Mouse (Mus musculus): ENCODE results near the gene Tnfrsf11a. TPM values are rescaled to one million over a fixed set of nuclear protein-coding genes. Genes with fewer than 3 reads are reported as not detected.

Tnfrsf11a gene
- 0.27 and 0.34 TPM in 2 replicates for polyA plus RNA-seq (2016; fragmentation: Nextera tagmentation; extraction: Ambion mirVana)

DNA sequence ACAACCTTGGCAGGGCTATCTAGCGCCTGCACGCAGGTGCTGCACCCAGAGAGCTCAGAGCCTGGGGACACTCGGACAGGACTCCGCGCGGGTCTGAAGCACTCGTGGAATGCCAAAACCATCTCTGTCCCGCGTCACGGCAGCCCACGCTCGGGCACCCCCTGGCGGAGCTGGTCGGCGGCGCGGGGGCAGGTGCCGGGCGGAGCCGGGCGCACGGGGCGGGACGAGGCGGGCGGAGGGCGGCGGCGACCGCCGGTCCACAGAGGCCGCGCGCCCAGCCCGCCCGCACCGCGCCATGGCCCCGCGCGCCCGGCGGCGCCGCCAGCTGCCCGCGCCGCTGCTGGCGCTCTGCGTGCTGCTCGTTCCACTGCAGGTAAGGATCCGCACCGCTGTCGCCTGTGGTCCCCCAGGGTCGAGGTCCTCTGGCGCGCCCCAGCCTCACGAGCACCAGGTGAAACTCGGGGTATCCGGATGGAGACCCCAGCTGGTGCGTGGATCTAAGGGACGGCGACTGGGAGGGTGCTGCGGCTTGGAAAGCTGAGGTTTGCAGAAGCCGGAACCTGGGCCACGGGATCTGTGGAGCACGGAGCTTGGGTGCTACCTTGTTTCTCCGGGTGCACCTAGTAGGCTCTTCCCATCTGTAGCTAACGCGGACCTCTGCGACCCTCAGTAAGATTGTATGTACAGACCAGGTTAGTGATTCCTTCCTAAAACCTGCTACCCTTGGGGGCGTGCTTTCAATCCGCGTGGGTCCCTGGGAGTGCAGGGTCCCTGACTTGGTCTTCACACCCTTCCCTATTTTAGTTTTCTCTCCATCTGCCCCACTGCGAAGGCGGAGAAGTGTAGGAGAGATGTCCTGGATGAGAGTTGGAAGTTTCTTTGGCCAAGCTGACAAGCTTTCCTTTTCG is at the start of gene Tnfrsf11a:
TSS of gene Tnfrsf11a (plus strand) at position 262 of the 908 bp plus-strand sequence.
- Histone ChIP-seq H3K9me3 (no peaks in the 10 kb centered on the region), H3K36me3 (no peaks in the 10 kb centered on the region), H3K4me1 (replicated peaks) (peaks cover 10% of the 10 kb centered on the region; the same call in 1 of the 2 replicates), H3K27me3 (ENCODE audit: insufficient read depth, poor library complexity, severe bottlenecking) (peaks cover 46% of the 10 kb centered on the region), H3K4me3 (peak within 1 kb of the TSS; percentile 67), H3K27ac (peak within 1 kb of the TSS; percentile 68)
- 3% methylated on average over 76 of the region's 77 CpGs for WGBS
- DNase-seq (ENCODE audit: low spot score) = peak; percentile 42

- H3K27ac ChIP-seq = no peak overlapping the region
- no peaks in the 10 kb centered on the region for H3K4me1 ChIP-seq (replicated peaks)
- DNase-seq (ENCODE audit: low spot score) = no peak
- H3K9me3 ChIP-seq = no peaks in the 10 kb centered on the region
- H3K27me3 ChIP-seq (ENCODE audit: insufficient read depth, poor library complexity, severe bottlenecking) = no peaks in the 10 kb centered on the region
- WGBS = 73% methylated on average over 3 of the region's 3 CpGs
- H3K4me3 ChIP-seq = no peak overlapping the region
- peaks cover 37% of the 10 kb centered on the region for H3K36me3 ChIP-seq
Measured at GRCm38 (mm10) chr1:105735318-105735717, 45.2 kb upstream of the Tnfrsf11a start.

DNA sequence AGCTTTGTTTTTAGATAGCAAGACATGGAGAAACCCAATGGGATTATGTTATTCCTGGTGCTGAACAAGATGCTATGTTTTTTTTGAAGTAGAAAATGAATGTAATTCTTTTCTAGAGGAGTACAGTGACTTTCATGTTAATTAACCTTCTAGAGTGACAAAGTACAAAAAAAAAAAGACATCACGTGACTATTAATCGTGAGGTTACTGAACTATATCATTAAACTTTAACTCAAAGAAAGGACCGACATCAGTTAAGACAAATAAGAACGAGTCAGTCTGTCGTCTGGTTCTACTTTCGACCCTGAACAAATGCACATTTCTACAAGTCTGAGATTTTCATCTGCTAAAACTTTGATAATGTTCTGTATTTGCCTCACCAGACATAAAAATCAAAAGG is 42.2 kb upstream of the Tnfrsf11a start:
- no peaks in the 10 kb centered on the region for H3K9me3 ChIP-seq
- no peak for DNase-seq (ENCODE audit: low spot score)
- 97% methylated on average over 6 of the region's 6 CpGs for WGBS
- no peaks in the 10 kb centered on the region for H3K27me3 ChIP-seq (ENCODE audit: insufficient read depth, poor library complexity, severe bottlenecking)
- H3K36me3 ChIP-seq = peaks cover 56% of the 10 kb centered on the region
- no peaks in the 10 kb centered on the region for H3K4me1 ChIP-seq (replicated peaks)
- no peak overlapping the region for H3K27ac ChIP-seq
- no peak overlapping the region for H3K4me3 ChIP-seq

DNA sequence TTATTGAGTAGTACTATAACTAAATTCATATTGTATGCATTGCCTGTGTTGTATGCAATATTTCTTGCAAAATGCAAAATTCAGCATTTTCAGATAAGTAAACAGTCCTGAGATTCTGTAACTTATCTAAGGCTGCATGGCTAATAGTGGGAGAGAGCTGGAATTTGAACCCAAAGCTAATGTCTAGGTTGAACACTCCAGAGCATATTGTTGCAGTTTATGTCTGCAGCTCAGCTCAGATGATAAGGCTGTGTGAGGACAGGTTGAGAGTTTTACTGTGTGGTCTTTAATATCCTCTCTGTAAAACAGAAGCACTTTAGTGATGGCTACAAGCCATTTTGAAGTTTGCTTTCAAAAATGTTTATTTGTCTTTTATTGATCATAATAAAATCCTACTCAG is 41.0 kb upstream of the Tnfrsf11a start:
- Histone ChIP-seq H3K9me3 (no peaks in the 10 kb centered on the region), H3K4me3 (no peak overlapping the region), H3K27ac (no peak overlapping the region), H3K36me3 (peaks cover 64% of the 10 kb centered on the region), H3K27me3 (ENCODE audit: insufficient read depth, poor library complexity, severe bottlenecking) (no peaks in the 10 kb centered on the region), H3K4me1 (replicated peaks) (no peaks in the 10 kb centered on the region)
- DNase-seq (ENCODE audit: low spot score) = no peak

DNA sequence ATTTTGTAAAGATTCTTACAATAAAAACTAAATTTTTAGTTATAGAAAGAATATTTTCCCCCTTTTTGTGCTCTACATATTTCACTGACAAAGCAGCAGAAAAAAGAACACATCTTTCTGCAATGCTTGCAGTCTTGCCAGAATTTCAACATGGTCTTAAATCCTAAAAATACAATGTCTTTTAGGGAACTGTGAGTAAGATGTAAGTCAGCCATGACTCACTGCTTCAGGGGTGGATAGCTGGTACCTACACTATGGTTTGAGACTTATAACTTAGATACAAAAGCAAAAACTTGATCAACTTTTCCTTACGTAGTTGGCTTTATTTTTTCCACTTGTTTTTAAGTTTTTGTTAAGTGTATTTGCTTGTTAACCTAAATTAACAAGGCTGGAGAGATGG is 38.0 kb upstream of the Tnfrsf11a start:
- Histone ChIP-seq H3K27ac (no peak overlapping the region), H3K4me1 (replicated peaks) (no peaks in the 10 kb centered on the region), H3K9me3 (no peaks in the 10 kb centered on the region), H3K4me3 (no peak overlapping the region), H3K27me3 (ENCODE audit: insufficient read depth, poor library complexity, severe bottlenecking) (no peaks in the 10 kb centered on the region), H3K36me3 (peaks cover 71% of the 10 kb centered on the region)
- no peak for DNase-seq (ENCODE audit: low spot score)
- 92% methylated on average over 1 of the region's 1 CpGs for WGBS

DNA sequence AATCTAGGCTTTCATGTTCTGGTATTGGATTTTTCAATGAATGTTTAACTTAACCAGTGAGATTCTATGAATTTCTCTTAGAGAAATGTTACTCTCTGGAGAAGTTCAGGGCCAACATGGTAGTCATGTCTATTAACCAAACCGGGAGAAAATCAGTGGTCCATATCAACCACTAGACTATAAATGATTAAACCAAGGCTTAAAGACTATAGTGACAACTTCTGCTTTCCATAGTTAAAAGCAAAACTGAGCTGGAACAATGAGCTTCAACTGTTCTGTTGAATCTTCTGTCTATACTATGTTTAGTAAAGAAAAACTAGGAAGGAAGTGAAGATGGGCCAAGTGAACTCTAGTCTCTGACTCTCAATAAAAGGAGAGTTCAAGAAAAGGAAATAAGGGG is 34.1 kb upstream of the Tnfrsf11a start:
- Histone ChIP-seq H3K27me3 (ENCODE audit: insufficient read depth, poor library complexity, severe bottlenecking) (no peaks in the 10 kb centered on the region), H3K27ac (no peak overlapping the region), H3K9me3 (no peaks in the 10 kb centered on the region), H3K4me1 (replicated peaks) (no peaks in the 10 kb centered on the region), H3K4me3 (no peak overlapping the region), H3K36me3 (peaks cover 81% of the 10 kb centered on the region)
- 94% methylated on average over 1 of the region's 1 CpGs for WGBS
- DNase-seq (ENCODE audit: low spot score) = no peak

DNA sequence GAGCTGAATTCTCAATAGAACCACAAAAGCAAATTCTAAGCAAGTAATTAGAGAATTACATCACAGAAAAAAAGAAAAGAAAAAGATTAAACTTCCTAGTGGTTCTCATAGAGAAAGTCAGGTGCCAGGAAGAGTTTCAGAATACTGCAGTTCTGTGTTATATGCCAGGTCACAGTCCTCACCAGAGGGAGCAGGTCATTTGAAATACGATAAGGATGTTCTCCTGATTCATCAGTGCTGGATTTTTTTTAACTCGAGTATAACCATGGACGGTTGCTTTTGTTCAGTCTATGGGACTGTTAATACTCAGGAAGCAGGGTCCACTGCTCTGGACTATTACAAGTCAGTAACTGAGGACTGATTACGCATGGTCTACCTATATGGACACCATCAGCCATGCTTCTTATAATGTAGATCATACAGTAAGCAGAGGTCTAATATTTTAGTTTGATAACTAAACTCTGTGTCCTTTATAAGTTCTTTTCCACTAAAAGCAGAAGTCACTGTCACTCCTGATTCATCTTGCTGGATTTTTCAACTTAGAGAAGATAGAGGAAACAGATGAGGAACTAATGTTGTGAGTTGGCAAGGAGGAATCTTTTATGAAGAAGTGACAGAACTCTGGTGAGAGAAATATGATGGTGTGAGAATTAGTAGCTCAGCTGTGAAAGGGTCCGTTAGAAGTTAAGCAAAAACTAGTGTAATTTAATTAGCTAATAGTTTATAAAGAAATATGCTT is 33.5 kb upstream of the Tnfrsf11a start:
- peaks cover 76% of the 10 kb centered on the region for H3K36me3 ChIP-seq
- no peak for DNase-seq (ENCODE audit: low spot score)

GRCm38 (mm10) chr1:105748091-105748799 is 32.3 kb upstream of the Tnfrsf11a start:
- H3K9me3 ChIP-seq = no peaks in the 10 kb centered on the region
- DNase-seq (ENCODE audit: low spot score) = no peak
- 93% methylated on average over 4 of the region's 4 CpGs for WGBS
- peaks cover 71% of the 10 kb centered on the region for H3K36me3 ChIP-seq
- H3K27me3 ChIP-seq (ENCODE audit: insufficient read depth, poor library complexity, severe bottlenecking) = no peaks in the 10 kb centered on the region
- no peak overlapping the region for H3K27ac ChIP-seq
- H3K4me3 ChIP-seq = no peak overlapping the region
- H3K4me1 ChIP-seq (replicated peaks) = no peaks in the 10 kb centered on the region

More for the DNA sequence above, 33.5 kb upstream of the Tnfrsf11a start:
- Histone ChIP-seq H3K27me3 (ENCODE audit: insufficient read depth, poor library complexity, severe bottlenecking) (no peaks in the 10 kb centered on the region), H3K9me3 (no peaks in the 10 kb centered on the region), H3K4me3 (no peak overlapping the region), H3K27ac (no peak overlapping the region), H3K4me1 (replicated peaks) (no peaks in the 10 kb centered on the region)
- 92% methylated on average over 5 of the region's 5 CpGs for WGBS

DNA sequence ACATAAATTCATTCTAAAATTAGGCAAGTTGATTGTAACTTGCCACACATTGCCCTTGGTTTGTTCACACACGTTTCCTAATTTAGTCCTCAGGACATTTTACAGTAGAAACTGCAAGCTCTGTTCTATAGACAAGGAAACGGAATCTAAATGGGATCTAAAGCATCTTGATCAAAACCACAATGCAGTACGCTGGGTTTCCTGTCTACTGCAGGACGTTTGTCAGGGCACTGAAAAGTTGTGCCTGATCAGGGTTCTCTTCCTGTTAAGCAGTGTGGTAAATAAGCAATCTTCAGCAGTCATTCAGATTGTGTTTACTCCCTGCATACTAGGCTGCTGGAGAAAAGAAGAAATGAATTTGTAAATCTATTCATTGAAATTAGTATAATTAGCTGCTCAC is 28.3 kb upstream of the Tnfrsf11a start:
- Histone ChIP-seq H3K36me3 (peaks cover 46% of the 10 kb centered on the region), H3K4me3 (no peak overlapping the region), H3K4me1 (replicated peaks) (no peaks in the 10 kb centered on the region), H3K27ac (no peak overlapping the region), H3K27me3 (ENCODE audit: insufficient read depth, poor library complexity, severe bottlenecking) (no peaks in the 10 kb centered on the region), H3K9me3 (no peaks in the 10 kb centered on the region)
- WGBS = 87% methylated on average over 4 of the region's 4 CpGs
- DNase-seq (ENCODE audit: low spot score) = no peak

DNA sequence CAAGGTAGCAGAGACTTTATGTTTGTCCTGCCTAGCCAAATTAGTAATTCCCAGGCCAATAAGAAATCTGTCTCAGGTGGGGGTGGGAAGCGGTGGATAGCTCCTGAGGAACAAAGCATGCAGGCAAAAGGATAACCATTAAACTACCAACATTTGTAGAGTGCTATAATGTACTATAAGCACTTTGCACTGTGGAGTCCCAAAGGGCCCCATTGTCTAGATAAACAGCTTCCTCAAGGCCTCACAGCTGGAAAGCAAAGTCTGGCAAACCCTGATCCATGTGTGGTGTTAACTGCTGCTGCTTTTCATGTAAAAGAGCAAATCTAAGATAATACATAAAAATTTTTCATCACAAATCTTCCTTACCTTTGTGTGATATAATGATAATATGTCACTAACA is 27.6 kb upstream of the Tnfrsf11a start:
- Histone ChIP-seq H3K27ac (no peak overlapping the region), H3K27me3 (ENCODE audit: insufficient read depth, poor library complexity, severe bottlenecking) (no peaks in the 10 kb centered on the region), H3K4me1 (replicated peaks) (no peaks in the 10 kb centered on the region), H3K9me3 (no peaks in the 10 kb centered on the region), H3K36me3 (peaks cover 39% of the 10 kb centered on the region), H3K4me3 (no peak overlapping the region)
- WGBS = 90% methylated on average over 1 of the region's 1 CpGs
- no peak for DNase-seq (ENCODE audit: low spot score)

DNA sequence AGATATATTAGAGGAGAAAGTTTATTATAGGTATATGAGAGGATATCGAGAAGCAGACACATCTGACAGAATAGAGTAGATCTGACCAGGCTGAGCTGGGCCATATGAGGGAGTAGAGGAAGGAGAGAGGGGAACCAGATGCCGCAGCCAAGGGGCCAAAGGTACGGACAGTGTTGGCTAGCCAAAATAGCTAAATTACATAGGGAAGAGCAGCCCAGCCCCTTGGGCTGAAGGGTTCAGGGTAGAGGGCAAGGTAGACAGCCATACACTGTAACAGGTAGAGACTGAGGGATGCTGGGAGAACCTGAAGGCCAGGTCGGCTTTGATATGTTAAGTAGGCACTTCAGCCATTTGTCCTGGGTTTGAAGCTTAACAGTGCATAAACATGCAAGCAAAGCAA is 21.7 kb upstream of the Tnfrsf11a start:
- H3K27ac ChIP-seq = no peak overlapping the region
- H3K36me3 ChIP-seq = 0 out of 2 replicates have a peak, but pooled peaks cover 3% of the 10 kb centered on the region
- H3K4me1 ChIP-seq (replicated peaks) = no peaks in the 10 kb centered on the region
- no peak for DNase-seq (ENCODE audit: low spot score)
- peaks cover 21% of the 10 kb centered on the region; the same call in 1 of the 2 replicates for H3K9me3 ChIP-seq
- 94% methylated on average over 4 of the region's 4 CpGs for WGBS
- H3K4me3 ChIP-seq = no peak overlapping the region
- H3K27me3 ChIP-seq (ENCODE audit: insufficient read depth, poor library complexity, severe bottlenecking) = no peaks in the 10 kb centered on the region

DNA sequence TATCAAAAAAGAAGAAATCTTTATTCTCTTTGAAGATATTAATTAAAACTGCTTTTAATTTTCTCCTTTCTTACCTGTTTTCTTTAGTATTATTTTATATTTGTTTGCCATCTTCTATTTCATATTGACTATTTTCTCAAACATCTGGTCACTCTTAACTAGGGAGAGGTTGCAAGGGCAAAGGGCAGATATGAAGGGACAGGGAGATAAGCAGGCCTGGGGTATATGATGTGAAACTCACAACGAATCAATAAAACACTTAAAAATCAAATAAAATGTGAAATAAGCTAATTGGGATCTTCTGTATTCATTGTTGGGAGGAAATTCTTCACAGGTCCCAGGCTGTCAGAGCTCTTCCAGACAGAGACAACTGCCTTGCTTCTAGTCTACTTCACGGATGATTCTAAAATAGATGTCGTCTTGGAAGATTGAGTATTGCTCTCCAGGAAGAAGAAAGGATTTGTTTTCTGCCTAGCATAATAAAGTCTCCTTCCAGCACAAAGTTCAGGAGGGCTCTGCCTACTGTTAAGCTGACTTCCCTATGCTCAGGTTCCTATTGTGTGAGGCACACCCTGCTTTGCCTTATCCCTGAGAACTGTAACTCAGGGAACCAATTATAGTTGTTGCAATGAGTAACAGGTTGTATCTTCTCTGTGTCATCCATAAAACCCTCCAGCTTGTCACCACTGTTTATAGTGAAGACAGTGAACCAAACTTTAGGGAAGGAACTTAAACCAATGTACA is 20.9 kb upstream of the Tnfrsf11a start:
- 83% methylated on average over 3 of the region's 3 CpGs for WGBS
- no peak for DNase-seq (ENCODE audit: low spot score)
- H3K36me3 ChIP-seq = 0 out of 2 replicates have a peak, but pooled peaks cover 2% of the 10 kb centered on the region
- no peaks in the 10 kb centered on the region for H3K4me1 ChIP-seq (replicated peaks)
- no peak overlapping the region for H3K4me3 ChIP-seq
- no peaks in the 10 kb centered on the region for H3K27me3 ChIP-seq (ENCODE audit: insufficient read depth, poor library complexity, severe bottlenecking)
- H3K27ac ChIP-seq = no peak overlapping the region
- H3K9me3 ChIP-seq = peaks cover 23% of the 10 kb centered on the region; the same call in 1 of the 2 replicates
